Mouse (Mus musculus) CD8-positive naive resting alpha-beta T cell, adult 2 months (primary cell): Measurements from ENCODE around the gene Ctla2a.
"Not testable (repeated sequence)": the region's sequence is repeated elsewhere in the genome, so short reads cannot be mapped to it uniquely, and the experiment has no call there.

ENCODE experiments used
- DNase-seq, 2 experiments: peaks; one replicate each; pipeline ENCODE4 v3.0.0; 2022; ENCODE audit warnings: low read depth in 2 of 2, low spot score in 2 of 2

Ctla2a gene

GRCm38 (mm10) chr13:60936500-60936901 is at the start of gene Ctla2a, which contains the start of gene Gm49391:
Ctla2a (minus strand) TSS chr13:60936625.
Gm49391 (minus strand) TSS chr13:60936571.
- DNase-seq: peak; percentile 14 to 41

- DNase-seq: not testable (repeated sequence)
Observed at GRCm38 (mm10) chr13:60972319-60972718, 35.9 kb upstream of the Ctla2a start.

- DNase-seq: not testable (repeated sequence)
Observed at GRCm38 (mm10) chr13:60963985-60964384, 27.6 kb upstream of the Ctla2a start.

GRCm38 (mm10) chr13:60961706-60962105 is 25.3 kb upstream of the Ctla2a start:
- DNase-seq: no peak

- not testable (repeated sequence) for DNase-seq
Observed at GRCm38 (mm10) chr13:60941884-60942283, 5.5 kb upstream of the Ctla2a start, which contains the start of gene Tpbpa. Tpbpa (minus strand) TSS chr13:60941984.

GRCm38 (mm10) chr13:60935490-60935889 is 935 bp downstream of the Ctla2a start, which contains the start of gene Gm49393:
Gm49393 (minus strand) TSS chr13:60935590.
- not testable (repeated sequence) for DNase-seq

GRCm38 (mm10) chr13:60904780-60905179 is 31.6 kb downstream of the Ctla2a start, which contains the start of gene Tpbpb:
Tpbpb (minus strand) TSS chr13:60904880.
- DNase-seq: not testable (repeated sequence)

GRCm38 (mm10) chr13:60897328-60897727 is 39.1 kb downstream of the Ctla2a start, which contains the start of gene Ctla2b:
Ctla2b (minus strand) TSS chr13:60897447.
- DNase-seq: peak; percentile 10 to 16

GRCm38 (mm10) chr13:60896794-60897193 is 39.6 kb downstream of the Ctla2a start, which contains the start of gene Gm49392:
Gm49392 (minus strand) TSS chr13:60896894.
- not testable (repeated sequence) for DNase-seq

GRCm38 (mm10) chr13:60895406-60896160 is 40.8 kb downstream of the Ctla2a start:
- no peak for DNase-seq

GRCm38 (mm10) chr13:60892301-60892700 is 44.1 kb downstream of the Ctla2a start:
- DNase-seq: no peak
